Mouse (Mus musculus) megakaryocyte progenitor cell, adult 5-6 weeks (primary cell): ENCODE results near the gene 1300017J02Rik. TPM values are rescaled to one million over a fixed set of nuclear protein-coding genes. Genes with fewer than 3 reads are reported as not detected.
A peak's percentile ranks its signal among the peaks of the same experiment; 100 is the strongest.

Experiments used
- ATAC-seq: replicated peaks from 2 replicates; pipeline ENCODE4 v1.8.0; 2016; ENCODE audit warnings: mild to moderate bottlenecking, moderate TSS enrichment, inconsistent platforms; ENCODE audit not compliant: poor library complexity
- total RNA-seq, 2 experiments: library from RNA; stranded (forward) in 1 of 2; stranded (reverse) in 1 of 2; fragments of 157-497, 149-512 nt in 1 of 2; fragments of 200-1000 nt in 1 of 2; gene quantifications; 2 replicates each; pipeline versions ENCODE4 v1.2.3 to v1.2.4; 2015 to 2017

The 1300017J02Rik gene
- total RNA-seq, 2 experiments from 2014 or later, result 1.1 TPM

GRCm38 (mm10) chr9:103274819-103275218 lies 30.1 kb downstream of the 1300017J02Rik start:
- ATAC-seq, result no peak

DNA sequence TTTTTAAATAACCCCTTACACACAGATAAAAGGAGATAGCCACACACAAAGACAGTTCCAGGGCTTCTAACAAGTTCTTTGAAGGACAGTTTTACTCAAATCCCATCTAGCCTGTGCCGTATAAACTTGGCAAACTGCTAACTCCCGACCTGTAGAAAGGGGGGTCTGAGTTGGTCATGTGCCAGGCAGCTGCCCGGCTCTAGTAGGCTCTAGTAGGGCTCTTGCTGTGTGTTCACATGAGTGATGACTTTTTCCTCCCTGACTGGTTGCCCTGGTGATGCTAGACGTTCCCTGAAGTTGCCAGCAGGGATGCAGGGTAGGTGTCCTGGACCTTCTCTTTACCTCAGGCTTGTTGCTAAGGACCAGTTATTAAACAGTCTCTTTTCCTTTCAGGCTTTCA lies 33.8 kb downstream of the 1300017J02Rik start:
- no peak for ATAC-seq

DNA sequence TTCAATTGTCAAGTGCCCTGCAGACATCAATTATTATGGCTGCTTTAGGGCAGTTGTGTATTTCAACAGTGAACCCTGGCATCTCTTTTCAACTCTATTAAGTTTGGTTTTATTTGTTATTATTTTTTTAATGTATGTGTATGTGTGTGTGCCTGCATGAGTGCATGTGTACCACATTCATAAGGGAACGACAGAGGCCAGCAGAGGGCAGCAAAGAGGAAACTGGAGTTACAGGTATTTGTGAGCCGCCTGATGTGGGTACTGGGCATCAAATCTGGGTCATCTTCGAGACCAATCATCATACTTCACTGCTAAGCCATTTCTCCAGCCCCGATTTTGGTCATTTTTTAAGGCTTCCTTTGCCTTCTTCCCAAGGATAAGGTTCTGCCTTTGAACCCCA lies 39.1 kb downstream of the 1300017J02Rik start:
- ATAC-seq, result no peak

DNA sequence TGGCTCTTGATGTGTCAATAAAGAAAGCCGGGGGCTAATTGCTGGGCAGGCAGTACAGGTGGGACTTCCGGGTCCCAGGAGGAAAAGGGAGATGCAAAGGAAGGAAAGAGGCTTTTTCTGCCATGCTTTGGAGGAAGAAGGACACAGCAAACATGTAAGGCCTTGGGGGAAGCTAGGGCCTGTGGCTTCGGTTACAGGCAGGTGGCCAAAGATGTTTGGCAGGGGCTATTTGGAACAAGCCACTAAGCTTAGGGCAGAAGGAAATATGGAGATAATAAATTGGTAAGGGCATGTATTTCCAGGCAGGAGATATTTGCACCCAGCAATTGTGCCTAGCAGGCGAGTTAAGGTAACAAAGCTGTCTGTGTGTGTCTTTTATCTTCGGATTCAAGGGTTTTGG lies 52.0 kb downstream of the 1300017J02Rik start:
- no peak for ATAC-seq

GRCm38 (mm10) chr9:103248618-103249017 lies 56.3 kb downstream of the 1300017J02Rik start:
- ATAC-seq, result no peak

- ATAC-seq, result peak; percentile 91
Measured at GRCm38 (mm10) chr9:103246526-103247168, 58.2 kb downstream of the 1300017J02Rik start.

DNA sequence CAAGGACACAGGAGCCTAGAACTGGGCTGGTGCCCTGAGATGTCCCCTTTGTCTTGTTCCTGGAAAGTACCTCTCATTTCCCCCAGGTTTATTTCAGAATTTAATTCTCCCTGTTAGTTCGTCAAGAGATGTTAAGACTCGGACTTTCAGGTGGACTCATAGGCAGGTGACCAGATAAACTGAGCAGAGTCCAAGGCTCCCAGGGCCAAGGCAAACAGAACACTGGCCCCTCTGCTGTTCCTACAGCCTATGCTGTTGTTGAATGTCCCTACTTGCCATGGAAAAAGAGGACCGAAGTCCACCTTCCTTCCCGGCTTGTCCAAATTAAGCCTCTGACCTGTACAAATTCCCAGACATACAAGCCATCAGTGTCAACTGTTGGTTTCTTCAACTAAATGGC lies 61.2 kb downstream of the 1300017J02Rik start:
- no peak for ATAC-seq

DNA sequence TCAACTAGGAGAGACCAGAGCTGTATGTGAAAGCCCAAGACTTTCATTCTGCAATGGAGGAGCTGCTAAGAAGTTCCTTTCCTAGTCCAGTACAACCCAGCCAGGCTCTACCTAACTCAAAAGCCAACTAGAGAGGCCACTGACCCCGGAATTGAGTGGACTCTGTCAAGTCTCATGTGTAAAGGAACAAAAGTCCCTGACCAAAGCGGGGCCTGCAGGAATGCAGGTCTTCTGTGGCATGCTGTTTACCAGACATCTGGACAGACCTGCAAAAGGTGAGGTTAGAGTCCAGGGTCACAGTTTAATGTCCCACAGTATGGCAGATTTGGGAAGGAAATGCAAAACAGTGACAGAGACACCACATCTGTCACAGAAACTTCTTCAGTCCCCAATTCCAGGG lies 63.7 kb downstream of the 1300017J02Rik start:
- ATAC-seq, result no peak

- ATAC-seq, result no peak
Measured at GRCm38 (mm10) chr9:103239471-103239870, 65.4 kb downstream of the 1300017J02Rik start.

DNA sequence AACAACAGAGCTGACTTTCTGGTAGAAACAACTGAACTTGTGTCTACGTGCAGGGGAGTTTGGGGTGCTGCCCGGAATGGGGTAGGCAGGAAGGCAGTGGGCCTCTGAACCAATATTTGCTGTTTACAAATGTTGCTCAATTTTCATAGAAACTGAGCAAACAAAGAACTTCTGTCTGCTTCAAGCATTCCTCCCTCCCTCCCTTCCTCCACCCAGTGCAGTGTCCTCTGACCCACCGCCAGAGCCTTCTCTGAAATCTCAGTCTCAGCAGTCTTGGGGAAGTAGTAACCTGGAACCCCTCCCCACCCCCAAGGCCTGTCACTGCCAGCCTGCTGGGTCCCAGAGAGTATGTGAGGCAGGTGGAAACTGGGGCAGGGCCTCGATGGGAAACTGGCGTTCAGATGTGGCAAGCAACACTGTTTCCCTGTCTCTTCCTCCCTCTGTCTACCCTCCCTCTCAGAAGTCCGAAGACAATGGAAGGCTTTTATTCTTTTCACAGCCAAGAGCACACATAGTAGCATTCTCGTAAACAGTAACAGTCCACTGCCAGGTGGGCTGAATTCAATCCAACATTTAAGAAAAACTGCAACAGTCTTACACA lies 70.2 kb downstream of the 1300017J02Rik start:
- ATAC-seq, result no peak

- no peak for ATAC-seq
Measured at GRCm38 (mm10) chr9:103234059-103234458, 70.8 kb downstream of the 1300017J02Rik start.

GRCm38 (mm10) chr9:103233006-103233395 lies 71.9 kb downstream of the 1300017J02Rik start:
- ATAC-seq, result no peak

- ATAC-seq, result no peak
Measured at GRCm38 (mm10) chr9:103232232-103233005, 72.5 kb downstream of the 1300017J02Rik start.

DNA sequence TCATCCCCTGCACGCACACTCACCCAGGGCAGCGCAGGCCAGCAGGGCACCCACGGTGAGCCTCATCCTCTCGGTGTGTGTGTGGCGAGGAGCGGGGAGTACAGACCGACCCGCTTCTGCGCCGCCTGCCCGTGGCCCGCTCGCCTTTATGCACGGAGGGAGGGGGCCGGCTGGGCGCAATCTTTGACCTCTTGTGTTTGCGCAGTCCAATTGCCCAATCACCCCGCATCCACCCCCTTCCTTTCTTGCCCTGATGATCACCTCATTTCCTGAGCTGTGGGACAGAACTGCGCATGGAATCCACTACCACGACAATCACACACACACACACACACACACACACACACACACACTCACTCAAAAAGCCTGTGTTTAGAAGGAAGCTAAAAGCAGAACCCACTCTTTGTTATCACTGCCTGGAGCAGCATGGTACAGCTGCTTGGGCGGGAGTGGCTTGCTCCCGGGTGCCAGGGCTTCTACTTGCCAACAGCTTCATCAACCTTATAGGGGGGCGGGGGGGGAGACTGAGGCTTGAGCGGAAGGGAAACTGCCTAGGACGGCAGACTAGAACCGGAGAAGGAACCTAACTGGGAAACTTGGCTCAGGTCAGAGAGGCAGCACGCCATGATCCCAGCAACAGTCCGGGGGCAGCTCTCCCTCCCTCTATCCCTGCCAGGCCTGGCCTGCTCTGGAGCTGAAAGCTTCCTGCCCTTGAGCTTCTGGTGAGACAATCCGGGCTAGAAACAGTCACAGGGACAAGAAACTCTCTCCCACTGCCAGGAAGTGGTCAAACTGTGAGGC lies 74.5 kb downstream of the 1300017J02Rik start, which contains the start of the genes Gm20425 and Trf:
TSS of gene Gm20425 (minus strand) at position 157 of the 801 bp plus-strand sequence.
TSS of gene Trf (minus strand) at position 294 of the 801 bp plus-strand sequence.
- peak; percentile 75 for ATAC-seq

GRCm38 (mm10) chr9:103229037-103229867 lies 75.6 kb downstream of the 1300017J02Rik start:
- ATAC-seq, result no peak

DNA sequence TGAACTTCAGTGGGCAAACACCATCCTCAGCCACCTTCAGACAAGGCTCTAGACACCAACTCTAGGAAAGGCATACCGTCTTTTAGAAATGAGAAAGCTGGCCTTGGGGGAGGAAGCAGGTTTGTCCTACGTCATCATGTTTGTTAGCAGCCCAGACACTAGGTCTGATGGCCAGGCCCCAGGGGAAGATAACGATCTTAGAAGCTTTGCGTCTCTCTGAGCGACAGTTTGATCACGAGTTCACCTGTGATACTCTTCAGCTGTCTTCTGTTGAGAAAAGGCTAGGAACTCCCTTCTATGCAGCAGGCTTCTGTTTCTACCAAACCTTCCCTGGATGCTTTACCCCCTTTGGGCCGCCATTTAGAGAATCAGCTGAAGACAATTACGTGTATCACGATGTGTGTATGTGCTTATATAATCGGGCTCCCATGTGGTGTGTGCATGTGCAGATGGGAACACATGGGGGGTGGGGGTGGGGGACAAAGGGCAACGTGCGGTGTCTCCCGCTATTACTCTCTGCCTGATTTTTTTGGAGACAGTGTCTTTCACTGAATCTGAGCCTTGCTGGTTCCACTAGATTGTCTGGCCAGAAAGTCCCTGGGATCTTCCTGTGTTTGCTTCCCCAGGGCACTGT lies 76.4 kb downstream of the 1300017J02Rik start:
- ATAC-seq, result no peak

- no peak for ATAC-seq
Measured at GRCm38 (mm10) chr9:103227760-103228159, 77.1 kb downstream of the 1300017J02Rik start.

DNA sequence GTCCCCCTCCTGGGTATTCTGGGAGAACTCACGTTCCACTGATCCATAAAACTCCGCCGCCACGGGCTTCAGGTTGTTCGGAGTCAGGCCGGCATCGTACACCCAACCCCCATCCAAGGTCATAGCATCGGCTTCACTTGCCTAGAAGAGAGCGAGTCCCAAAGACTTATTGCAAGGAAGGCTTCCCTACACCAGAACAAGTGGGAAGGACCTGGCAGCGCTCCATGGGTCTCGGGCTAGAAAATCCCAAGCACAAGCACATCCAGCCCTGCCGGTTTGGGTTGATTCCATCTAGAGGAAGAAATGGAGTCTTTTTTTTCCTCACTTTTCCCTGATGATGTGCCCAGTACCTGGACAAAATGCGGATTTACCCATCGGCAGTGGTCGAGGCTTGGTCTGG lies 78.1 kb downstream of the 1300017J02Rik start:
- ATAC-seq, result no peak

DNA sequence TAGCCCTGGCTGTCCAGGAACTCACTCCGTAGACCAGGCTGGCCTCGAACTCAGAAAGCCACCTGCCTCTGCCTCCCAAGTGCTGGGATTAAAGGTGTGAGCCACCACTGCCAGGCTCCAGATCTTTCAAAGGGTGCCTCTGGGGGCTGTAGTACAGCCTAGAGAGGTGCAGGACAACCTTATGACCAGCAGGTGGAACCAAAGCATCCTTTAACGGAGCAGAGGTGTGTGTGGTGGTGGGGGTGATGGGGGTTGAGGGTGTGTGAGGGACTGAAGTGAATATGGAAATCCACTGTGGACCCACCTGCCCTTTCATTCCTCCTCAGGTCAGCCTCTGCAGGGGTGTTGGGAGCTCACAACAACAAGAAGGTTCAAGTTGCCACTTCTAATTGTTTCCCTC lies 79.4 kb downstream of the 1300017J02Rik start:
- peak; percentile 72 for ATAC-seq

DNA sequence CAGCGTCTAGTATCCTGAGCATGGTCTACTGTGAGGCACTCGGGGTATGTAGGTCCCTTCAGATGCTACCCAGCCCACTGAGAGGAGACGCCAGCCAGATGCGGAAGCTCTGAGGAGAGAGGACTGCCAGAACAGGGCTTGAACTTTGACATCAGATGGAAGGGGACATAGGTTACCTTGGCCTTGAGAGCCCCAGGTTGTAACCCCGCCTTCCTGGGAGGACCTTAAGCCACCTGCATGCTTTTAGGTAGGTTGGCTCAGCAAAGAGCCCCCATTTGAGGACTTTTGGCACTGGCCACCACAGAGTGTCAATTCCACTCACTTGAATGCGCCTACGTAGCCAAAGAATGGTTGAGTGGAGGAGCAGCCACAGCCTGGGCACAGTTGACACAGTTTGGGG lies 80.2 kb downstream of the 1300017J02Rik start:
- ATAC-seq, result no peak
